Mouse (Mus musculus): ENCODE measurements at regions not wholly inside any gene's neighbourhood (a gene's known extent, or its start where the extent isn't known, plus 50 kb on each side); places are given as distances from the start of the nearest gene placed in this dataset.
A peak's percentile ranks its signal among the peaks of the same experiment; 100 is the strongest.

- H3K36me3 ChIP-seq = no peaks in the 10 kb centered on the region
- H3K27ac ChIP-seq (replicated peaks) = peak overlapping the region; percentile 60
- WGBS = 22% methylated on average over 11 of the region's 11 CpGs
- no peaks in the 10 kb centered on the region for H3K9me3 ChIP-seq (replicated peaks)
- H3K9ac ChIP-seq = no peak overlapping the region
- H3K4me2 ChIP-seq (replicated peaks) = no peak overlapping the region
- H3K27me3 ChIP-seq = no peaks in the 10 kb centered on the region
- H3K4me3 ChIP-seq (replicated peaks) = no peak overlapping the region
- ATAC-seq (ENCODE audit: insufficient number of reproducible peaks, low FRiP score, low TSS enrichment, low read depth) = no peak
- H3K4me1 ChIP-seq = 0 out of 2 replicates have a peak, but pooled peaks cover 10% of the 10 kb centered on the region
Observed at GRCm38 (mm10) chr9:79439233-79439960, 279.2 kb downstream of the Col12a1 start.

GRCm38 (mm10) chr9:79455226-79455625 lies 263.4 kb downstream of the Col12a1 start:
- Histone ChIP-seq H3K36me3 (no peaks in the 10 kb centered on the region), H3K27me3 (no peaks in the 10 kb centered on the region), H3K4me2 (replicated peaks) (no peak overlapping the region), H3K4me1 (no peaks in the 10 kb centered on the region), H3K9ac (no peak overlapping the region), H3K9me3 (replicated peaks) (no peaks in the 10 kb centered on the region), H3K4me3 (replicated peaks) (no peak overlapping the region), H3K27ac (replicated peaks) (no peak overlapping the region)
- WGBS = 69% methylated on average over 3 of the region's 3 CpGs
- ATAC-seq (ENCODE audit: insufficient number of reproducible peaks, low FRiP score, low TSS enrichment, low read depth) = no peak

GRCm38 (mm10) chr9:79479118-79479517 lies 239.5 kb downstream of the Col12a1 start:
- no peak overlapping the region for H3K4me3 ChIP-seq (replicated peaks)
- WGBS = 9% methylated on average over 1 of the region's 1 CpGs
- ATAC-seq (ENCODE audit: insufficient number of reproducible peaks, low FRiP score, low TSS enrichment, low read depth) = no peak

GRCm38 (mm10) chr9:79500253-79500652 lies 218.4 kb downstream of the Col12a1 start:
- H3K4me3 ChIP-seq (replicated peaks) = no peak overlapping the region
- H3K4me2 ChIP-seq (replicated peaks) = no peak overlapping the region
- H3K9ac ChIP-seq = no peak overlapping the region
- no peak; the same call in 1 of the 2 replicates for ATAC-seq (ENCODE audit: insufficient number of reproducible peaks, low FRiP score, low TSS enrichment, low read depth)
- no peaks in the 10 kb centered on the region for H3K4me1 ChIP-seq
- H3K36me3 ChIP-seq = no peaks in the 10 kb centered on the region
- 39% methylated on average over 2 of the region's 2 CpGs for WGBS
- H3K27ac ChIP-seq (replicated peaks) = 0 out of 2 replicates have a peak overlapping the region, but pooled peaks have one; percentile 4
- H3K9me3 ChIP-seq (replicated peaks) = no peaks in the 10 kb centered on the region
- no peaks in the 10 kb centered on the region for H3K27me3 ChIP-seq

More at GRCm38 (mm10) chr9:79479118-79479517, 239.5 kb downstream of the Col12a1 start:
- no peaks in the 10 kb centered on the region for H3K9me3 ChIP-seq (replicated peaks)
- peaks cover 4% of the 10 kb centered on the region; the same call in 1 of the 2 replicates for H3K4me1 ChIP-seq
- H3K27ac ChIP-seq (replicated peaks) = no peak overlapping the region
- H3K4me2 ChIP-seq (replicated peaks) = no peak overlapping the region
- no peak overlapping the region for H3K9ac ChIP-seq
- H3K36me3 ChIP-seq = no peaks in the 10 kb centered on the region
- no peaks in the 10 kb centered on the region for H3K27me3 ChIP-seq

DNA sequence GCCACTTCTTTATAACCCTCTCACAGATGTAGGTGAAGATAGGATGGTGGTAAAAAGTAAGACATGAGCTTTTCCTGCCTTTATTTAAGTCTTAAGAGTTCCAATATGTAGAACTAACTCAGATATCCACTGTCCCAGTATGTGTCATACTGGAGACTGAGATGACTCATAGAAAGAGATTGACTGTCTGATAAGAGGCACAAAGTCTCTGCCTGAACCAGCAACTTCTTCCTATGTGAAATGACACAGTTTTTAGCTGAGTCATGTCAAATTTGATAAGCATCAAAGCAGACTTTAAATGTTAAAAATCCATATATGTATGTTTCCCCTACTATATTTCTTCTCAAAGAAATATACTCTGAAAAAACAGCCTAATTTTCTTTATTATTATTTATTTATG lies 216.6 kb downstream of the Col12a1 start:
- H3K9ac ChIP-seq = no peak overlapping the region
- H3K27ac ChIP-seq (replicated peaks) = no peak overlapping the region
- H3K4me2 ChIP-seq (replicated peaks) = no peak overlapping the region
- H3K36me3 ChIP-seq = no peaks in the 10 kb centered on the region
- ATAC-seq (ENCODE audit: insufficient number of reproducible peaks, low FRiP score, low TSS enrichment, low read depth) = no peak
- H3K4me3 ChIP-seq (replicated peaks) = no peak overlapping the region
- no peaks in the 10 kb centered on the region for H3K27me3 ChIP-seq
- H3K9me3 ChIP-seq (replicated peaks) = no peaks in the 10 kb centered on the region
- no peaks in the 10 kb centered on the region for H3K4me1 ChIP-seq

GRCm38 (mm10) chr9:79516384-79516783 lies 202.2 kb downstream of the Col12a1 start:
- Histone ChIP-seq H3K27ac (replicated peaks) (no peak overlapping the region), H3K4me3 (replicated peaks) (no peak overlapping the region), H3K27me3 (no peaks in the 10 kb centered on the region), H3K9me3 (replicated peaks) (no peaks in the 10 kb centered on the region), H3K9ac (no peak overlapping the region), H3K4me1 (no peaks in the 10 kb centered on the region), H3K4me2 (replicated peaks) (no peak overlapping the region), H3K36me3 (no peaks in the 10 kb centered on the region)
- 84% methylated on average over 7 of the region's 7 CpGs for WGBS
- ATAC-seq (ENCODE audit: insufficient number of reproducible peaks, low FRiP score, low TSS enrichment, low read depth) = no peak

- ATAC-seq (ENCODE audit: insufficient number of reproducible peaks, low FRiP score, low TSS enrichment, low read depth) = no peak
- Histone ChIP-seq H3K4me2 (replicated peaks) (no peak overlapping the region), H3K4me3 (replicated peaks) (no peak overlapping the region), H3K36me3 (no peaks in the 10 kb centered on the region), H3K27ac (replicated peaks) (no peak overlapping the region), H3K9ac (no peak overlapping the region), H3K27me3 (no peaks in the 10 kb centered on the region), H3K9me3 (replicated peaks) (no peaks in the 10 kb centered on the region), H3K4me1 (no peaks in the 10 kb centered on the region)
- 47% methylated on average over 5 of the region's 5 CpGs for WGBS
Observed at GRCm38 (mm10) chr9:79517461-79517860, 201.2 kb downstream of the Col12a1 start.

DNA sequence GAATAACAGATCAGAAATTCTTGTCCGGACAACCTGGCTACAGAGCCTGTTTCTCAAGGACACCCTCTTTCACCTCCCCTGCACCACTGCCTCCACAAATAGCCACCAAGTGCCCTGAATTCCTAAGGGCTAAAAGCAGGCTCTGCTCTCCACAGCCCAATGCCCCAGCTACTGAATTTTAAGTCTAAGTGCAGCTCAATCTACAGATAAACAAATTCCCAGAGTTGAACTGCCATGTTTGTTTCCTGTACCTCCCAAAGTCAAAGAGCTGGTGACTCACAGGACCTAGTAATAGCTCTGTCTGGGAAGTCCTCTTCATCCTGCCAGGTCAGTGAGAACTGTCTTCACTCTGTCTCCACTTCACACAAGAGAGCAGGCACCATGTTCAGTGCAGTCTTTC lies 200.0 kb downstream of the Col12a1 start:
- Histone ChIP-seq H3K27me3 (no peaks in the 10 kb centered on the region), H3K9me3 (replicated peaks) (no peaks in the 10 kb centered on the region), H3K27ac (replicated peaks) (no peak overlapping the region), H3K9ac (no peak overlapping the region), H3K4me1 (no peaks in the 10 kb centered on the region), H3K36me3 (no peaks in the 10 kb centered on the region), H3K4me2 (replicated peaks) (no peak overlapping the region), H3K4me3 (replicated peaks) (no peak overlapping the region)
- ATAC-seq (ENCODE audit: insufficient number of reproducible peaks, low FRiP score, low TSS enrichment, low read depth) = no peak
- WGBS = 71% methylated on average over 1 of the region's 1 CpGs

DNA sequence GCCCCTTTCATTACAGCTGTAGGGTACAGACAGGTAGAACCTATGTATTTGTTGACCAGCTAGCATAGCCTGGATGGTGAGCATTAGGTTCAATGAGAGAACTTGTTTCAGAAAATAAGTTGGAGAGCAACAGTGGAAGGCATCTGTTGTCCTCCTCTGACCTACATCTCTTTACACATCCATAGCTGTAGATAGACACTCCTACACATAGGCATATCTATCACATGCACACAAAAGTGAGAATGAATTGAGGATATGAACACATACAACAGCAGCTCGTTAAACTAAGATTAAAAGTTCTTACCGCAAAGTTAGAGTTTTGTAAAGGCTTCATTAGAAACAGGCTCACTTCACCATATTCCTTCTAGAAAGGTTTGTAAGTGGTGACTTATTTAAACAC lies 198.1 kb downstream of the Col12a1 start:
- no peak overlapping the region for H3K27ac ChIP-seq (replicated peaks)
- ATAC-seq (ENCODE audit: insufficient number of reproducible peaks, low FRiP score, low TSS enrichment, low read depth) = no peak
- H3K4me1 ChIP-seq = no peaks in the 10 kb centered on the region
- no peak overlapping the region for H3K9ac ChIP-seq
- H3K4me3 ChIP-seq (replicated peaks) = no peak overlapping the region
- H3K4me2 ChIP-seq (replicated peaks) = no peak overlapping the region
- no peaks in the 10 kb centered on the region for H3K27me3 ChIP-seq
- H3K36me3 ChIP-seq = no peaks in the 10 kb centered on the region
- no peaks in the 10 kb centered on the region for H3K9me3 ChIP-seq (replicated peaks)
- WGBS = 91% methylated on average over 2 of the region's 2 CpGs

DNA sequence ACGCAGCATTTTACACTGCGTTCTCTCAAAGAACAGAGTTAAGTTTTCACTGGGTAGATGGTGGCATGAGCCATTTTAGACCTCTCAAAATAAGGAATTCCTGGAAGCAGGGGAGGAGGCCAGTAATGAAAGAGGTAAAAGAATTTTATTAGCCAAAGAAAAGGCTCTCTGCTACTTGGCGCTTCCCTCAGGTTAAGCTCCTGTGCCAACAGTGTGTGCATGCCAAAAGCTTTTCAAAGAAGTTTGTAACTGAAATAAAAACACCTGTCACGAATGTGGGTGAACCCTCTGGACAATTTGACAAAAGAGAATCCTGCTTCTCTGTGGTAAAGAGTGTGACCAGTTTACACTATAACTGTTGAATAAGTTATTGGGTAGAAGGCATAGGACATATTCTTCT lies 195.6 kb downstream of the Col12a1 start:
- Histone ChIP-seq H3K9ac (no peak overlapping the region), H3K27me3 (no peaks in the 10 kb centered on the region), H3K27ac (replicated peaks) (no peak overlapping the region), H3K9me3 (replicated peaks) (no peaks in the 10 kb centered on the region), H3K4me1 (no peaks in the 10 kb centered on the region), H3K4me3 (replicated peaks) (no peak overlapping the region), H3K36me3 (no peaks in the 10 kb centered on the region), H3K4me2 (replicated peaks) (no peak overlapping the region)
- 80% methylated on average over 4 of the region's 4 CpGs for WGBS
- ATAC-seq (ENCODE audit: insufficient number of reproducible peaks, low FRiP score, low TSS enrichment, low read depth) = no peak

DNA sequence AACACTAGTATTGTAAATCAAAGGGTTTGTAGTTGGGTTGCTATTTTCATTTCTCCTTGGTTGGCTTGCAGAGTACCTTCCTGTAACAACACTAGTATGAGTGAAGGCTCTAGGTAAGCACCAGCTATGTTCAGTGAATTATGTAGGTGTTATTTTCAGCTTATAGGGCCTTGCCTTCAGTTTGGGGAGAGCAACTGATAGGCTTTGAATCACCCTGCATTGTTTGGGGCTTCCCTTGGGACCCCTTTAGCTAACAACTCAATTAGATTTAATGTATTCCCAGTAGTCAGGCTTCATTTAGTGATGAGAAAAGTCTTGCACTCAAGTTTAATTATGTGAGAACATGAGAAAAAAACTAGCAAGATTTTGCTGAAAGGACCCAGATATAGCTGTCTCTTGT lies 193.6 kb downstream of the Col12a1 start:
- no peak overlapping the region for H3K4me3 ChIP-seq (replicated peaks)
- H3K4me2 ChIP-seq (replicated peaks) = no peak overlapping the region
- no peaks in the 10 kb centered on the region for H3K4me1 ChIP-seq
- no peak overlapping the region for H3K27ac ChIP-seq (replicated peaks)
- no peaks in the 10 kb centered on the region for H3K27me3 ChIP-seq
- H3K9me3 ChIP-seq (replicated peaks) = no peaks in the 10 kb centered on the region
- no peaks in the 10 kb centered on the region for H3K36me3 ChIP-seq
- H3K9ac ChIP-seq = no peak overlapping the region
- no peak for ATAC-seq (ENCODE audit: insufficient number of reproducible peaks, low FRiP score, low TSS enrichment, low read depth)

DNA sequence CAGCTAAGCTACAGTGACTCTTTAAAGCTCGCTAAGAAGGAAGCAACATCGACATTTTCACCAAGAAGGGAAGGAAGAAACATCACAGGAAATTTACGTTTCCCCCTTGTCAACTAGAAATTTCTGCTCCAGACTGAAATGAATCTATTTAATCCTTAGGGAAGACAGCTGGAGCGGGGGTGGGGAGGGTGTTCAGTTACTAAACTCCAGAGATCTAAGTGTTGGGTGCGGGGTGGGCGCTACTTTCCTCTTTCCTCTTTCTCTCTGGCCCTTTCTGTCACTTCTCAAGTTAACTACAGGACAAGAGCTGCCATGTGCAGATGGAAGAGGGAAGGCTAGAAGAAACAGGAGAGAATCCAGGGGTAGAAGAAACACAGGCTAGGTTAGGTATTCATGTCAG lies 192.2 kb downstream of the Col12a1 start:
- no peak overlapping the region for H3K9ac ChIP-seq
- H3K27ac ChIP-seq (replicated peaks) = no peak overlapping the region
- H3K4me3 ChIP-seq (replicated peaks) = no peak overlapping the region
- H3K27me3 ChIP-seq = no peaks in the 10 kb centered on the region
- H3K36me3 ChIP-seq = no peaks in the 10 kb centered on the region
- no peaks in the 10 kb centered on the region for H3K4me1 ChIP-seq
- ATAC-seq (ENCODE audit: insufficient number of reproducible peaks, low FRiP score, low TSS enrichment, low read depth) = no peak
- no peaks in the 10 kb centered on the region for H3K9me3 ChIP-seq (replicated peaks)
- WGBS = 28% methylated on average over 6 of the region's 6 CpGs
- no peak overlapping the region for H3K4me2 ChIP-seq (replicated peaks)
